Mouse (Mus musculus): ENCODE measurements around the gene Gnb1l.

The Gnb1l gene

DNA sequence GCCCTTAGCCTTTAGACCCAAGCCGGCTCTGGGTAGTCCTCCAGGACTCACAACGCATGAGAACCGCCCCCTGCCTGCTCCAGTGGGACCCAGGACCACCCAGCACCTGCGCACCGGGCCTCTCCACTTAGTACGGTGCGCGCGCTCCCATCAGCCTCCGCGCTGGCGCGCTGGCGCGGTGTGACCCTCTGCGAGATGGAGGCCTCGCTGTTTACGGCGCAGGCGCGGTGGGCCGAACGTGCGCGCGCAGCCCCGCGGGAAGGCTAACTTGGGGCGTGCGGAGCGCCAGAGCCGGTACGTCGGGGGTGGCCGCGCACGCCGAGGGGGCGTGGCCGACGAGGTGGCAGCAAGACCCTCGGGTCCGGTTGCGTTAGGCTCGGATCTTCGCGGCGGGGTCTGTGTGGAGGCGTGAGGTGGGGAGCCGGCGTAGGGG lies at the start of gene Gnb1l, which contains the start of gene Rtl10:
Gene Gnb1l (plus strand): TSS at position 156 of the 433 bp plus-strand sequence.
Gene Rtl10 (plus strand): TSS at position 344 of the 433 bp plus-strand sequence.
- peak; percentile 97 for DNase-seq (ENCODE audit: low read depth, low spot score)

DNA sequence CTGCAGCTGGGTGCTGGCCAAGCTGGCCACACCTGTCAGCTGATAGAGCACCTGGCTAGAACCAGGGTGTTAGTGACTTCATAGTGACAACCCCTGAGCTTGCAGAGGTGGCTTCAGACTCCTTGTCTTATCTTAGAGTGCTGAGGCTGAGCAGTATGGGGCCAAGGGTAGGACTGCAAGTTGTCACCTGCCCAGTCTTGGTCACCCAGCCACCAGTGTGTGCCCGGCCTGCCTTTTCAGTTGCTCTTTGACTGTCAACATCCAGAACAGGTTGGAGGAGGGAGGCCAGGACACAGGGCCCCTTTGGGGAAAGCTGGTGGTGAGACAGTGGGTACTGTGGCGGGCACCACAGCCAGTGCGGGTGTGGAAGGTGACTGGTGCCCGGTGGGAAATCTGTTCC lies 49.5 kb upstream of the Gnb1l start:
- no peak for DNase-seq (ENCODE audit: low read depth, low spot score)

- no peak for DNase-seq (ENCODE audit: low read depth, low spot score)
Measured at GRCm38 (mm10) chr16:18451486-18452181, 46.9 kb upstream of the Gnb1l start.

GRCm38 (mm10) chr16:18452361-18452862 lies 46.1 kb upstream of the Gnb1l start:
- no peak for DNase-seq (ENCODE audit: low read depth, low spot score)

DNA sequence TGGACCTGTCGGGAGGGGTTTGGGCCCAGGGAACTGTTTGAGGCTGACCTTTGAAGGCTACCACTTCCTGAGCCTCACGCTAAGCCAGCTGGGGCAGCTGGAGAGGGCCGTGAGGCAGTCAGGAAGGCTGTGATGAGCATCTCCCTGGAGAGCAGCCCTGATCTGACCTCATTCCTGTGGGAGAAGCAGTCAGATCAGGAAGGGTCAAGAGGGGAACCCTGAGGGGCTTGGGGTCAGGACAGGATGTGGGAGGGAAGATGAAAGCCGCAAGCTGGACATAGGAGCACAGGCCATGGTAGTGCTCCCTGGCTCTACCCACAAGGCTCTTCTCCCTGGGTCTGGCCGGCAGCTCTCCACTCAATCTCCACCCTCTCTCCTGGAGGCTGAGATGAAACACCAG lies 44.7 kb upstream of the Gnb1l start:
- DNase-seq (ENCODE audit: low read depth, low spot score), result peak; percentile 51

DNA sequence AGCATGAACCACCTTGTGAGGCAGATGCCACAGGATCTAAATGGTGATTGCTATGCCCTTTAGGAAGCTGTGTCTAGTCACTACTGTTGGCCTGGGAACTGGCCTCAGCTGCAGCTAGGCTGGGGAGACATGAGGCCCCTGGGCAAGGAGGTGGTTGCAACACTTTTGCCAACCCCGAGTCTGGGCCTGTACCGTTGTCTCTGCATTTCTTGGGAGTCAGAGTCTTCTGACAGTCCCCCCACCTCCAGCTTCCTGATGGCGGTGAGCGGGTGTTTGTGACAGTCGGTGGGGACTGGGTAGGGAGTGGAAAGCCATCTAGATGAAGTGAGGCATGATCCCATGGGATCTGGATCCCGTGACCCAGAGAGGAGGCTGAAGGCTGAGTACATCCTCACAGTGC lies 43.1 kb upstream of the Gnb1l start:
- no peak for DNase-seq (ENCODE audit: low read depth, low spot score)

DNA sequence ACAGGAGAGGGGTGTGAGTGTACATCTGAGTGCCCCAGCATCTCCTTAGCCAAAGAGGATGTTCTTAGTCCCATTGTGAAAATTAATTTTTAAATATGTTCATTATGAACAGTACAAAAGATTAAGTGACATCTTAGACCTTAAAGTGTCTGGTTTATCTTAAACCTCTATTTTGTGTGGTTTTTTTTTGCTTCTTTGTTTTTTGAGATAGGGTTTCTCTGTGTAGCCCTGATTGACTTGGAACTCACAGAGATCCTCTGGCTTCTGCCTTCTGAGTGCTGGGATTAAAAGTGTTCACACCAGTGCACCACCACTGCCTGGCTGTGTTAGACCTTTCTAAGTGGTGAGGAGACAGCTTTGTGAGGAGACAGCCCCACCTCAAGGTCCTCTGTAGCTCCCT lies 39.9 kb upstream of the Gnb1l start:
- DNase-seq (ENCODE audit: low read depth, low spot score), result no peak

- no peak for DNase-seq (ENCODE audit: low read depth, low spot score)
Measured at GRCm38 (mm10) chr16:18459335-18459954, 39.1 kb upstream of the Gnb1l start.

GRCm38 (mm10) chr16:18459955-18460370 lies 38.5 kb upstream of the Gnb1l start:
- peak; percentile 70 for DNase-seq (ENCODE audit: low read depth, low spot score)

DNA sequence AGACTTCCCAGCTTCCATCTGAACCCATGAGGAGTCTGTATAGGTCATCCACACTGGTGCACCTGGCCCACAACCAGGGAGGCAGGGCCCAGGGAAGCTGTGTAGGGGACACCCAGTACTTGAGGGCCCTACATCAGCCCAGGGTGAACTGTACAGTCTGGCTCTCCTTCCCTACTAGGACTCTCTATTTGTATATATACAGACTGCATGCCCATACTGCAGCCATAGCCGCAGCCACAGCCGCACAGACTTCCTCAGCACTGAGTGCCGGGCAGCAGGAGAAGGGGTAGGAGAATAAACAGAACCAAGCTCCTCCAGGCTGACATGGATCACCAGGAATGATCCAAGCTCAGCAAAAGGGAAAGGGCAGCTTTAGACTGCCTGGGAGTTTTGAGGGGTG lies 37.7 kb upstream of the Gnb1l start:
- no peak for DNase-seq (ENCODE audit: low read depth, low spot score)

- no peak for DNase-seq (ENCODE audit: low read depth, low spot score)
Measured at GRCm38 (mm10) chr16:18462031-18462430, 36.5 kb upstream of the Gnb1l start.

GRCm38 (mm10) chr16:18462598-18462997 lies 35.9 kb upstream of the Gnb1l start:
- no peak for DNase-seq (ENCODE audit: low read depth, low spot score)

GRCm38 (mm10) chr16:18464271-18464670 lies 34.2 kb upstream of the Gnb1l start:
- no peak for DNase-seq (ENCODE audit: low read depth, low spot score)

DNA sequence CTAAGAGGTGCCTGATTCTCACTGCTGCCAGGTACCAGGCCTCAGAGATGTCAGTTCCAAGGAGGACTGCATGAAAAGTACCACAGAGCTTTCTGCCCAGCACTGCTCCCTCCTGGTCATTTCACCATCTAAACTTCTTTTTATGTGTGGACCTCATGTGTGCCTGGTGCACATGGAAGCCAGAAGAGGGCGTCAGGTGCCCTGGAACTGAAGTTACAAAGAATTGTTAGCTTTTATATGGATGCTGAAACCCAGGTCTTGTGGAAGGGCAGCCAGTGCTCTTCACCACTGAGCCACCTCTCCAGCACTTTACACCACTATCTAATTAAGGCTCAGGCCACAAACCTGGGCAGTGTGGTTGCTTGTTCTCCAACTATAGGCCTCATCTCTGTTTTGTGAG lies 27.7 kb upstream of the Gnb1l start:
- no peak for DNase-seq (ENCODE audit: low read depth, low spot score)

GRCm38 (mm10) chr16:18471381-18471955 lies 27.0 kb upstream of the Gnb1l start:
- no peak for DNase-seq (ENCODE audit: low read depth, low spot score)

DNA sequence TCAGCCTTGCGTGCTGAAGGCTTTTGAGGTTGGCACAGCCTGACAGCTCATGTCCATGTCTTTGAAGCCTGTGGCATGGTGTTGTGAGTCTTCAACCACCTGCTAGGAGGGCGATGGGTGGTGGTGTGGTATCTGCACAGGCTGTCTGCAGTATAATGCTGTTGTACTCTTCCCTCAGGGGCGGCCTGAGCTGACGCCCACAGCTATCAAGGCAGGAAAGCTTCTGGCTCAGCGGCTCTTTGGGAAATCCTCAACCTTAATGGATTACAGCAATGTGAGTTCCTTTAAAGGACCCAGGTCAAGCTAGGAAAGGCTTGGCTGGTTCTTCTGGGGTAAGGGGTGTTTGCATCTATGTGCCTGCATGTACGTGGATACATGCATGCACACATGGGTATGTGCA lies 26.5 kb upstream of the Gnb1l start:
- DNase-seq (ENCODE audit: low read depth, low spot score), result no peak

- DNase-seq (ENCODE audit: low read depth, low spot score), result no peak
Measured at GRCm38 (mm10) chr16:18472416-18472815, 26.1 kb upstream of the Gnb1l start.

GRCm38 (mm10) chr16:18472976-18473375 lies 25.5 kb upstream of the Gnb1l start:
- DNase-seq (ENCODE audit: low read depth, low spot score), result no peak

- no peak for DNase-seq (ENCODE audit: low read depth, low spot score)
Measured at GRCm38 (mm10) chr16:18474021-18474420, 24.5 kb upstream of the Gnb1l start.

DNA sequence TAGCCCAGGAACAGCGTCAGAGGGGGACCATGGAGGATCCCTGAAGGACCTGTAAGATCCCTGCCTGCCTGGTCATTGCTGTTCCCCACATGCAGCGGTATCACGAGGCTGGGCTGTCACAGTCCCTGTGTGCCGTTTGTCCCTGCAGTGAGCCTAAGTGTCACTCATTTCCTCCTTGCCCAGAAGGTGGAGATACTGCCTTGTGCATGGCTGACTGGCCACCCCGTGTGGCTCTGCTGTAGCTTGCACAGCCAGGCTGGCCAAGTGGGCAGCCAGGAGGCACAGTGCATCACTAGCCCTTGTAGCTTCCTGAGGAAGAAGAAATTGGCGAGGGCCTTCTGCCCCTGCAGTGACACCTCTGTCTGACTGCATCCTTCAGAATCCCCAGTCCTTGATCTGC lies 20.5 kb upstream of the Gnb1l start:
- DNase-seq (ENCODE audit: low read depth, low spot score), result no peak

GRCm38 (mm10) chr16:18479667-18480066 lies 18.8 kb upstream of the Gnb1l start:
- no peak for DNase-seq (ENCODE audit: low read depth, low spot score)

GRCm38 (mm10) chr16:18480933-18481485 lies 17.5 kb upstream of the Gnb1l start:
- DNase-seq (ENCODE audit: low read depth, low spot score), result no peak
